Mouse (Mus musculus) frontal cortex, postnatal 14 days (tissue): ENCODE results near the gene Vmn1r152.
"Not testable (repeated sequence)": the region's sequence is repeated elsewhere in the genome, so short reads cannot be mapped to it uniquely, and the experiment has no call there.

Experiments used
- DNase-seq, 2 experiments: peaks; one replicate each; pipeline ENCODE4 v3.0.0; 2022; ENCODE audit warnings: low spot score in 2 of 2

The Vmn1r152 gene

DNA sequence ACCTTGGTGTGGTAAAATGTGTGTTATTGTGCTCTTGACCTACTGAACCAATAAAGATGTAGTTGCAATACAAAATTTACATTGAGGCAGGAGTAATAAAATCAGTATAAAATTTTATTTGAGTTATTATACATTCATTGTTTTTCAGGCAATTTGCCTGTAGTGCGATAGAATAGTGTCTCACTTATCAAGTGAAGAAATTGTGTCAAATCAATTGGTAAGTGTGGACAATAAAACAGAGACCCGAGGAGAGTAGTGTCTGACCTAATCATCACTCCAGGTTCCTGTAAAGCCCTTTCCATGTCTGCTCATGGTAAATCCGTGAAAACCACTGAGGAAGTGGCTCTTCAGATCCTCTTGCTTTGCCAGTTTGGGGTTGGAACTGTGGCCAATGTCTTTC, at the start of gene Vmn1r152:
Gene Vmn1r152 (plus strand): TSS at position 301 of the 400 bp plus-strand sequence.
- not testable (repeated sequence) for DNase-seq

DNA sequence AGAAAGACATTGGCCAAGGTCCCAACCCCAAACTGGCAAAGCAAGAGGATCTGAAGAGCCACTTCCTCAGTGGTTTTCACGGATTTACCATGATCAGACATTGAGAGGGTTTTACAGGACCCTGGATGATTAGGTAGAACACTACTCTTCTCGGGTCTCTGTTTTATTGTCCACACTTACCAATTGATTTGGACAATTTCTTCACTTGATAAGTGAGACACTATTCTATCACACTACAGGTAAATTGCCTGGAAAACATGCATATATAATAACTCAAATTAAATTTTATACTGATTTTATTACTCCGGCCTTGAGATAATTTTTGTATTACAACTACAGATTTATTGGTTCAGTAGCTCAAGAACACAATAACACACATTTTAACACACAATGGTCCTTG, 23.2 kb upstream of the Vmn1r152 start, which contains the start of gene Vmn1r151:
Gene Vmn1r151 (minus strand): TSS at position 101 of the 400 bp plus-strand sequence.
- DNase-seq: not testable (repeated sequence)

- DNase-seq: not testable (repeated sequence)
These were observed 12.0 kb downstream of the Vmn1r152 start, which contains the start of gene Gm8677 for GRCm38 (mm10) chr7:22534787-22535186. TSS of gene Gm8677 (minus strand) at chr7:22534887.

GRCm38 (mm10) chr7:22565243-22565642, 42.5 kb downstream of the Vmn1r152 start, which contains the start of gene Gm4201:
TSS of gene Gm4201 (minus strand) at chr7:22565343.
- not testable (repeated sequence) for DNase-seq
